Mouse (Mus musculus) spleen, postnatal 14 days (tissue): ENCODE data around the gene 3300002I08Rik.
"Not testable (repeated sequence)": the region's sequence is repeated elsewhere in the genome, so short reads cannot be mapped to it uniquely, and the experiment has no call there.

Experiments
- DNase-seq, 2 experiments: peaks; one replicate each; pipeline ENCODE4 v3.0.0; 2021 to 2022; ENCODE audit warnings: low spot score in 2 of 2

Gene 3300002I08Rik

GRCm38 (mm10) chr2:150362113-150362877 lies at the start of gene 3300002I08Rik:
3300002I08Rik (minus strand) TSS chr2:150362765.
- peak; percentile 44 to 57 for DNase-seq

GRCm38 (mm10) chr2:150412146-150412545 lies 49.6 kb upstream of the 3300002I08Rik start:
- not testable (repeated sequence) for DNase-seq

- DNase-seq = no peak
These were observed 27.6 kb upstream of the 3300002I08Rik start for GRCm38 (mm10) chr2:150390198-150390597.

GRCm38 (mm10) chr2:150385553-150386106 lies 23.1 kb upstream of the 3300002I08Rik start:
- DNase-seq = not testable (repeated sequence)

GRCm38 (mm10) chr2:150362878-150363229 lies 289 bp upstream of the 3300002I08Rik start:
- no peak for DNase-seq

GRCm38 (mm10) chr2:150357136-150357535 lies 5.4 kb downstream of the 3300002I08Rik start:
- not testable (repeated sequence) for DNase-seq

GRCm38 (mm10) chr2:150323402-150323801 lies 39.2 kb downstream of the 3300002I08Rik start, which contains the start of gene Gm10130:
Gm10130 (plus strand) TSS chr2:150323702.
- DNase-seq = no peak

GRCm38 (mm10) chr2:150318973-150319372 lies 43.6 kb downstream of the 3300002I08Rik start:
- no peak for DNase-seq

- no peak for DNase-seq
These were observed 46.4 kb downstream of the 3300002I08Rik start for GRCm38 (mm10) chr2:150316140-150316539.

- DNase-seq = peak; percentile 54 to 65
These were observed 51.3 kb downstream of the 3300002I08Rik start for GRCm38 (mm10) chr2:150310952-150311884.

- no peak for DNase-seq
These were observed 55.3 kb downstream of the 3300002I08Rik start for GRCm38 (mm10) chr2:150307183-150307773.

- DNase-seq = no peak
These were observed 63.5 kb downstream of the 3300002I08Rik start for GRCm38 (mm10) chr2:150299096-150299495.

- no peak for DNase-seq
These were observed 68.9 kb downstream of the 3300002I08Rik start for GRCm38 (mm10) chr2:150293669-150294068.
